Mouse (Mus musculus) left cerebral cortex, adult 2 months (tissue): ENCODE data around the gene Kndc1. TPM values are rescaled to one million over a fixed set of nuclear protein-coding genes. Genes with fewer than 3 reads are reported as not detected.
A peak's percentile ranks its signal among the peaks of the same experiment; 100 is the strongest.

Experiments
- DNase-seq, 2 experiments: peaks; one replicate each; pipeline ENCODE4 v3.0.0; 2021 to 2022; ENCODE audit warnings: low spot score in 2 of 2, mixed read lengths in 1 of 2; ENCODE audit errors: extremely low spot score in 1 of 2
- H3K27ac ChIP-seq: fragments of 200-600 bp; 2 replicates; pipeline ENCODE4 v1.8.1; 2022
- H3K4me3 ChIP-seq: fragments of 200-600 bp; 2 replicates; pipeline ENCODE4 v1.8.1; 2022
- CTCF ChIP-seq: fragments of 200-600 bp; IDR thresholded peaks from 2 replicates; pipeline ENCODE4 v1.8.1; 2022; ENCODE audit warnings: antibody characterized with exemption, mild to moderate bottlenecking, moderate library complexity
- intact Hi-C: fragments of 180-260 bp; cut with DNase I; formaldehyde crosslinking; loops from one replicate; pipeline ENCODE4 v1.15.1; 2025
- microRNA-seq, 2 experiments: library from miRNA; unstranded; fragments of <30 nt; microRNA quantifications; one replicate each; pipeline ENCODE4 v1.2.0; 2021
- total RNA-seq, 2 experiments: library from RNA; stranded (reverse); gene quantifications; 2 replicates each; pipeline ENCODE4 v1.2.3; 2021

Gene Kndc1
- total RNA-seq, 2 experiments from 2014 or later: 77.7 to 80.4 TPM

DNA sequence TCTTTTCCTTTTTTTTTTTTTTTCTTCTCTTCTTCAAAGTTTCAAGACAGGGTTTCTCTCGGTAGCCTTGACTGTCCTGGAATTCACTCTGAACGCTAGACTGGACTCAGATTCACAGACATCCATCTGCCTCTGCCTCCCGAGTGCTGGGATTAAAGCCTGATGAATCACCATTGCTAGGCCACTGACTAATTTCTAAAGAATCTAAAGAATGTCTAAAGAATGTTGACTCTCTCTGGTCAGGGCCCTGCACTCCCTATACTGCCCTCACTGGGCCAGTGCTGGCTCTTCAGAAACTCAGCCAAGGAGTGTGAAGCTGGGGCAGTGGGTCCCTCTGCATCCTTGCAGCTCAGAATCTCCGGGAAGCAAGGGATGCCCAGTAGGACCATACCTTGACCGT is 81.0 kb downstream of the Kndc1 start:
- intact Hi-C loops: no loop called here
- no peak for TF ChIP-seq CTCF
- H3K4me3 ChIP-seq: no peak overlapping the region

DNA sequence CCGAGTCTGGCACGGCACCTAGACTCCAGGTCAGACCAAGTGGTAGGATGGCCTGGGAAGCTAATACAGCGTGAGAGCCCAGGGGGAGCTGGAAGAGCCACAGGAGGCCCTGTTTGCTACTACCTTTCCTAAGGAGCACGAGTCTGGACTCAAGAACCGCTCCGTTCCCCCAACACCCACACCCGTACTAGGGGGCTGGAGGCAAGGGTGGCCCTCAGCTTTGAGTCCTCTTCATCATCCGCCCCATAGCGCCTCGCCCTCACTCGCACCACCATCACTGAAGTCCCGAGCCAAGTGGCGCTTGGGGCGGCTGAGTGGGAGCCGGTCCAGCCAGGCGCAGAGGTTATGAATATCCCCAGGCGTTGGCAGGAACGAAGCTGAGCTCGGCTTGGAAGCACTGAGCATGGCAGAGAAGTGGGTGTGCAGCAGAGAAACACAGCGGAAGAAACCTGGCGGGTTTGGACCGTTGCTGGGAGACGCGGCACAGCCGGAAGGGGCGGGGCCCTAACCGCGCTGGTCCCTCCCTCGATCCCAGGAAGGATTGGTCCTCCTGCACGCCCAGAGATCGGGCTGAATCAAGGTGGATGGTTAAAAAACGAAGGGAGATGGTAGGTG is 83.9 kb downstream of the Kndc1 start, which contains the start of gene 6430531B16Rik:
Gene 6430531B16Rik, minus strand, starts transcription at position 478 of the 615 bp plus-strand sequence.
- TF ChIP-seq CTCF: no peak
- intact Hi-C loops: loop anchor here (2.0 kb wide), 1 partner anchor 58 kb away; the partner anchor contains the start of genes Tubgcp2 and Zfp511
- DNase-seq: peak; percentile 89
- peak within 1 kb of the TSS; percentile 78 for H3K27ac ChIP-seq
- H3K4me3 ChIP-seq: peak within 1 kb of the TSS; percentile 56

More for the DNA sequence above, 81.0 kb downstream of the Kndc1 start:
- no peak overlapping the region for H3K27ac ChIP-seq
- no peak for DNase-seq

DNA sequence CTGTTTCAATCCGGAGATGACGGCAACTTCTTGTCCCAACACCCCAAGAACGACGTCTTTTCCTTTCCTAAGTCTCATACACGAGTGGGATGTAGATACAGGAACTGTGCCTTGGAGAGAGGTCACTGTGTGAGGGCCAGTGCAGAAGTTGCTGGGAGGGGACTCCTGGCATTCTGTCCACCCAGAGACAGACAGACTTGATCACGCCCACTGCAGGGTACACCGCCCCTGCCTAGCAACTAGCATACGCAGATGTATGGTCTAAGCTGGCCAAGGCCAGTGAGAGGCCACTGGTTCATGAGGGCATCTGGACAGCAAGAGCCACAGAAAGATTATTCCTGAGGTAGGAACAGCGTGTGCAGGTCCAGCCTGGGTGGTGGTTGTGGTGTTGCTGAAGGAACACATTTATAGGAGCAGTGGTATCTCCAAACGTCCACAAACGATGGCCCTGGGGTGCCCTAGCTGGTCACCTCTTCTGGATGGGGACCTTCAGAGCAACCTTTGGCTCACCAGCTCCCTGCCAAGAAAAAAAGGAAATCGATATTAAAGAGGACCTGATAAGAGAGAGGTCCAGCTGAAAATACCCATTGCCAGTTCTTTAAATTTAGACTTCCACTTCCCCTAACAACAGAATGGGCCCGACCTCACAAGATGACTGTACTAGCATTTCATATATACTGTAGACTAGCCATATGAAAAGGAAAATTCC is 84.7 kb downstream of the Kndc1 start:
- intact Hi-C loops: loop anchor here (2.0 kb wide), 1 partner anchor 58 kb away; the partner anchor contains the start of genes Tubgcp2 and Zfp511
- no peak for TF ChIP-seq CTCF

DNA sequence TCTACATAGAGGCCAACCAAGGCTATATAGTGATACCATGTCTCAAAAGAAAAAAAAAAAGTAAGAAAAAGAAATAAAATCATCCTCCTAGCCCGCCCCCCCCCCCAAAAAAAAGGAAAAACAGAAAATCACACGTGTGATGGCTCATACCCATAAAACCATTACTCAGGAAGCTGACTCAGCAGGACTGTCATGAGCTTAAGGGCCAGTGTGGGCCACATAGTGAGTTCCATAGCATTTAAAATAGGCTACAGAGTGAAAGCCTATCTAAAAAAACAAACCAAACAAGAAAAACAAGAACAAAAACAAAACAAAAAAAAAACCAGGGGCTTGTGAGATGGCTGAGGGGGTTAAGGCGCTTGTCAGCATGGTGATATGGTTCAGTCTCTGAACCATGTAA is 86.3 kb downstream of the Kndc1 start:
- intact Hi-C loops: no loop called here

More for the DNA sequence above, 84.7 kb downstream of the Kndc1 start:
- Histone ChIP-seq H3K27ac (peak overlapping the region; percentile 78), H3K4me3 (peak overlapping the region; percentile 56)
- peak in 1 of 2 experiments; percentile 35 for DNase-seq

DNA sequence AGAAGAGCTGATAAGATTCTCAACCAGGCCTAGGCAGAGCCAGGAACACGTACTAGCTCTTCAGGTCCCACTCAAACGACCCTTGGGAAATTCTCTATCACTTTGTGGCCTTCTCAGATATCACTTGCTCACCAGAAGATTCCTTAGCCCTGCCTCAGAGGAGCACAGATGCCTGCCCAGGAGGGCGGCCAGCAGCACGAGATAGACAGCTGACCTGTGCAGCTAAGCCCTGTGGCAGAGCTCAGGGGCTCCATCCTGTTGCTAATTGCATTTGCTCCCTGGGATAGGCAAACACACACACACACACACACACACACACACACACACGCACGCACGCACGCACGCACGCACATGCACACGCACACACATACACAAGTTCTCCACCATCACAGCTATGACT is 87.6 kb downstream of the Kndc1 start:
- H3K4me3 ChIP-seq: no peak overlapping the region
- no peak for DNase-seq
- no peak overlapping the region for H3K27ac ChIP-seq
- intact Hi-C loops: no loop called here
- no peak for TF ChIP-seq CTCF

More for the DNA sequence above, 86.3 kb downstream of the Kndc1 start:
- no peak for DNase-seq
- Histone ChIP-seq H3K4me3 (no peak overlapping the region), H3K27ac (no peak overlapping the region)
- no peak for TF ChIP-seq CTCF

DNA sequence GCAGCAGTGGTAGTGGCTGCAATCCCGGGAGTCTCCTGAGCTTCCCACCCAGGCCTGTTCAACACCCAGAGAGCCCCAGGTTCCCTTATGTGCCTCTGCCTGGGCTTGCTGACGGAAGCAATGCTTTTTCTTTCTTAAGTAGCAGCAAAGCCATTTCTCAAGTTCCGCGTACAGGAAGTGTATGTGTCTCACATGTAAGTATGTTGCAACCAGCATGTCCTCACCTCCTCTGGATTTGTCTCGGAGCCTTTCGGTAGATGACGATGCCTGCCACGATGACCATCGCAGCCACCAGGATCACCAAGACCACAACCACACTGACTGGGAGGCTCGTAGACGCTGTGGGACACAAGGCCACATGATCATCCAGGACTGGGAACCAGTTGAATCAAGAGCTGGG is 90.0 kb downstream of the Kndc1 start:
- Histone ChIP-seq H3K4me3 (no peak overlapping the region), H3K27ac (no peak overlapping the region)
- DNase-seq: no peak
- intact Hi-C loops: no loop called here
- TF ChIP-seq CTCF: no peak

DNA sequence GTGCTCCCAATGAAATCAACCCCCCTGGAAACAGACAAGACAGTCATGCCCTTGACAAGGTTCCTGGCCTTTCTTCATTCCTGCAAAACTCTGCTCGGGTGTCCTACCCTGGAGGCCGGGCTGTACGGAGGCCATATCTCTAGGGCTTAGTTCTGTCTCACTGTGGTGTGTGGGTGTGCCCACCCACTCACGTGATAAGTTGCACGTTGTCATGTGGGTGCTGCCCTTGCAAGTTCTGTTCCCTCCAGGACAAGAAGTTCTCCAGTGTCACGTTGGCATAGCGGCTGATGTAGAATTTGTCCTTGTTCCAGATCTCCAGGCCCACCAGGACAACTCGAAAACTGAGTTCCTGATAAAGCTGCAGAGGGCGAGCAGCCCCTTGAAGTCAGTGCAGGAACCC is 93.8 kb downstream of the Kndc1 start:
- H3K4me3 ChIP-seq: no peak overlapping the region
- intact Hi-C loops: no loop called here
- no peak overlapping the region for H3K27ac ChIP-seq
- DNase-seq: no peak
- no peak for TF ChIP-seq CTCF

DNA sequence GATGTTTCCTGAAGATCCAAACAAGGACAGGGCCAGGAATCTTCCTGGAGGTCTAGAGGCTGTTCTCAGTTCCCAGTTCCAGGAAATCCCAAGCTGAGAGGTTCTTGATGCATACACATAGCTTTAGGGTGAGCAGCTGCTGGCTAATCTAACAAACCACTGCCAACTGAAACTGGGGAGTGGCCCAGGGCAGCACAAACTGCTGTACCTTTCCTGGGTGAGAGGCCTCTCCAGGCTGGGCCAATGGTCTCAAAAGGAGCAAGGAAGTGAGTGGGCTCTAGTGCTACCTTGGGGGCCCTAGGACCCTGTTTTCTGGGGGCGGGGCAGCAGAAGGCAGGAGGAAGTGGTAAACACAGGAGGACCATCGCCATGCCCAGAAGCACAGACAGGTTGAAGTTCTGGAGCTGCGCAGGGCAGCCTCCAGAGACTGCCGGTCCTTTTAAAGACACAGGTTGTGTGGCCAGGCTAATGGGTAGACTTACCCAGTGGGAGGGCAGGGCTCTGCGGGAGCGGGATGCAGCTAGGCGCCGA is 96.4 kb downstream of the Kndc1 start:
- intact Hi-C loops: loop anchor here (10.0 kb wide), 1 partner anchor 86 kb away; no protein-coding TSS in a partner anchor
- no peak for TF ChIP-seq CTCF
- no peak overlapping the region for H3K27ac ChIP-seq
- DNase-seq: no peak
- H3K4me3 ChIP-seq: no peak overlapping the region

Small RNA genes within 50 kb of the gene (microRNA-seq; reads per million reads assigned to microRNA genes)
- gene Mir202: 0 to 0.49 reads per million in 2 experiments
- gene Mir7062: 0.49 to 1.7 reads per million in 2 experiments
- gene mmu-mir-7686: 0 reads per million in 2 experiments

Other genes with a start within 250 kb of the Kndc1 start
- 1 to 10 TPM; 3.6 to 5.1 TPM for gene Cfap46, start 210.9 kb upstream of the Kndc1 start, total RNA-seq
- gene Adgra1, start 60.5 kb upstream of the Kndc1 start, total RNA-seq: 10 to 100 TPM; 59.2 to 61.7 TPM
- gene Utf1, start 49.1 kb downstream of the Kndc1 start, total RNA-seq: not detected
- 1 to 10 TPM; 1.0 to 2.2 TPM for gene 6430531B16Rik, start 84.1 kb downstream of the Kndc1 start, total RNA-seq
- 1 to 10 TPM; 3.1 to 3.9 TPM for gene Adam8, start 97.9 kb downstream of the Kndc1 start, total RNA-seq
- gene Zfp511, start 141.7 kb downstream of the Kndc1 start, total RNA-seq: 10 to 100 TPM; 25.8 to 26.0 TPM
- 10 to 100 TPM; 34.4 to 35.0 TPM for gene Tubgcp2, start 142.0 kb downstream of the Kndc1 start, total RNA-seq
- not detected for gene Msx3, start 154.4 kb downstream of the Kndc1 start, total RNA-seq
- gene Caly, start 187.9 kb downstream of the Kndc1 start, total RNA-seq: 100 to 1,000 TPM; 181 to 198 TPM
- gene Prap1, start 198.7 kb downstream of the Kndc1 start, total RNA-seq: not detected
- gene Fuom, start 207.7 kb downstream of the Kndc1 start, total RNA-seq: 10 to 100 TPM; 51.9 to 52.7 TPM
- 1 to 10 TPM; 4.1 to 5.5 TPM for gene Paox, start 221.1 kb downstream of the Kndc1 start, total RNA-seq
- gene Echs1, start 221.8 kb downstream of the Kndc1 start, total RNA-seq: 10 to 100 TPM; 51.6 to 52.6 TPM
- 10 to 100 TPM; 21.0 to 21.5 TPM for gene Mtg1, start 242.9 kb downstream of the Kndc1 start, total RNA-seq